Mouse (Mus musculus): ENCODE measurements around the gene Il21r. TPM values are rescaled to one million over a fixed set of nuclear protein-coding genes. Genes with fewer than 3 reads are reported as not detected.

The Il21r gene
- polyA plus RNA-seq, 1 experiment from 2014 or later: 0.20 TPM

DNA sequence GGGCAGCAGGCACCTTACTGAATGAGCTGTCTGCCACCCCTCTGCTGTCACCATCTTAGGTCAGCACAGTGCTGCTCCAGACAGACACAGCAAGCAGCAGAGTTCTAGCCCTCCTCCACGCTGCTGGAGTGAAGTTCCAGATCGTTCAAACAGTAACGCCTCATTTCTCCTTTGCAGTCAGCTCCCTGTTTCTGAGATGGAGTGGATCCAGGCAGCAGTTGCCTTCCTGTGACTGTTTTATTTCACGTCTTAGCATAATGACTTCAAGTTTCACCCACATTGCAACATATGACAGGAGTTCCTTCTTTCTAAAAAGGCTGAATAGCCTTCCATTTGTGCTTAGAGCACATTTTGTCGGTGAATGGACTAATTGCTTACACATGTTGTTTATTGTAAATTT, 10.3 kb downstream of the Il21r start:
- no peak overlapping the region for H3K27ac ChIP-seq (ENCODE audit: low read depth, low read length)
- no peak overlapping the region for H3K4me2 ChIP-seq (ENCODE audit: low read depth, low read length, severe bottlenecking)
- H3K9ac ChIP-seq (ENCODE audit: low read length): no peak overlapping the region
- H3K9me3 ChIP-seq (ENCODE audit: control insufficient read depth, low read length): no peaks in the 10 kb centered on the region
- H3K4me1 ChIP-seq (replicated peaks; ENCODE audit: control insufficient read depth, insufficient read depth, low read length): no peaks in the 10 kb centered on the region
- no peaks in the 10 kb centered on the region for H3K36me3 ChIP-seq (ENCODE audit: control insufficient read depth, insufficient read depth, low read length)
- no peak overlapping the region for H3K4me3 ChIP-seq (ENCODE audit: low read depth, low read length)
- no peak for ATAC-seq (replicated peaks; ENCODE audit: low FRiP score)
- WGBS: 86% methylated on average over 5 of the region's 5 CpGs
- DNase-seq (ENCODE audit: low spot score): no peak
- no peaks in the 10 kb centered on the region for H3K27me3 ChIP-seq (ENCODE audit: control insufficient read depth, insufficient read depth, low read length)

DNA sequence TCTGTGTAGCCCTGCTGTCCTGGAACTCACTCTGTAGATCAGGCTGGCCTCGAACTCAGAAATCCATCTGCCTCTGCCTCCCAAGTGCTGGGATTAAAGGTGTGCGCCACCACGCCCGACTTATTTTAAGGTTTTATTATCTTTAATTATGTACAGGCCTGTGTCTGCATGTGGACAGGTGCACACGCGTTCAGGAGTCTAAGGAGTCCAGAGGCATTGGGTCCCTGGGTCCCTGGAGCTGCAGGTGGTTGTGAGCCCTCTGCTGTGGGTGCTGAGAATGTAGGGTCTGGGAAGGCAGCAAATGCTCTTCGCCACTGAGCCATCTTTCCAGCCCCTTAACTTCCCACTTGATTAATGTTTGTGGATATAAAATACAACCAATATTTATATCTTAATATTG, 12.2 kb downstream of the Il21r start:
- Histone ChIP-seq H3K4me2 (ENCODE audit: low read depth, low read length, severe bottlenecking) (no peak overlapping the region), H3K36me3 (ENCODE audit: control insufficient read depth, insufficient read depth, low read length) (no peaks in the 10 kb centered on the region), H3K9me3 (ENCODE audit: control insufficient read depth, low read length) (no peaks in the 10 kb centered on the region), H3K4me3 (ENCODE audit: low read depth, low read length) (no peak overlapping the region), H3K27me3 (ENCODE audit: control insufficient read depth, insufficient read depth, low read length) (no peaks in the 10 kb centered on the region), H3K9ac (ENCODE audit: low read length) (no peak overlapping the region), H3K27ac (ENCODE audit: low read depth, low read length) (no peak overlapping the region), H3K4me1 (replicated peaks; ENCODE audit: control insufficient read depth, insufficient read depth, low read length) (no peaks in the 10 kb centered on the region)
- DNase-seq (ENCODE audit: low spot score): no peak
- ATAC-seq (replicated peaks; ENCODE audit: low FRiP score): no peak
- 90% methylated on average over 7 of the region's 7 CpGs for WGBS

DNA sequence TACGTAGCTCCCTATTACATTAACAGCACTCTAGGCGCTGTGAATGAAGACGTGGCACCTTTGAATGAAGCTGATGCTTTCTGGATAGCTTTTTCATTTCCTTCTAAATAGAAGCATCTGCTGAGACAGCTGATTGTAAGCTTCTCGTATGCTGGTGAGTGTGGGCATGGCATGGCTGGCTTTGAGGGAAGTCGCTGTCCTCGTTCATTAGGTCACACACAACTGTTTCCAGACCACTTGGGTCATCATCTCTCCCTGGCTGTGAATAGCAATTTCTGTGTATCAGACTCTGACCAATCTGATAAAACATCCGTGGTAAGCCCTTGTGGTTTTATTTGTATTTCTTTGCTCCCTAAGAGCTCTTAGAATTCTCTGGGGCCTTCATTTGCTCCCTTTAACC, 14.8 kb downstream of the Il21r start:
- Histone ChIP-seq H3K36me3 (ENCODE audit: control insufficient read depth, insufficient read depth, low read length) (no peaks in the 10 kb centered on the region), H3K4me2 (ENCODE audit: low read depth, low read length, severe bottlenecking) (no peak overlapping the region), H3K4me1 (replicated peaks; ENCODE audit: control insufficient read depth, insufficient read depth, low read length) (no peaks in the 10 kb centered on the region), H3K9ac (ENCODE audit: low read length) (no peak overlapping the region), H3K9me3 (ENCODE audit: control insufficient read depth, low read length) (no peaks in the 10 kb centered on the region), H3K27me3 (ENCODE audit: control insufficient read depth, insufficient read depth, low read length) (no peaks in the 10 kb centered on the region), H3K27ac (ENCODE audit: low read depth, low read length) (no peak overlapping the region), H3K4me3 (ENCODE audit: low read depth, low read length) (no peak overlapping the region)
- DNase-seq (ENCODE audit: low spot score): no peak
- WGBS: 85% methylated on average over 7 of the region's 7 CpGs
- no peak for ATAC-seq (replicated peaks; ENCODE audit: low FRiP score)

DNA sequence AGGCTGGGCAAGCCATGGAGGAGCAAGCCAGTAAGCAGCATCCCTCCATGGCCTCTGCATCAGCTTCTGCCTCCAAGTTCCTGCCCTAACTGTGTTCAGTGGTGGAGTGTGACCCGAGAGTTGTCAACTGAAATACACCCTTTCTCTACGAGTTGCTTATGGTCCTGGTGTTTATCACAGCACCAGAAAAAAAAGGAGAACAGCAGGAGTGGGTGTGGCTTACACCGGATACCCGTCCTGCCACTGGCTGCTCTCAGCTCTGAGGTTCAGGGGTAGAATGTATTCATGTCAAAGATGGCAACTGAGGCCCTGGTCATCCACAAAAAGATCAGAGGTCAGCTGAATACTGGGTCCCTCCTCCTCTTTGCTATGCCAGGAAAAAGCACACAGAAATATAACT, 16.8 kb downstream of the Il21r start:
- no peak overlapping the region for H3K4me3 ChIP-seq (ENCODE audit: low read depth, low read length)
- H3K27me3 ChIP-seq (ENCODE audit: control insufficient read depth, insufficient read depth, low read length): no peaks in the 10 kb centered on the region
- WGBS: 83% methylated on average over 4 of the region's 4 CpGs
- ATAC-seq (replicated peaks; ENCODE audit: low FRiP score) (no peak), DNase-seq (ENCODE audit: low spot score) (no peak)
- H3K9me3 ChIP-seq (ENCODE audit: control insufficient read depth, low read length): no peaks in the 10 kb centered on the region
- no peak overlapping the region for H3K4me2 ChIP-seq (ENCODE audit: low read depth, low read length, severe bottlenecking)
- H3K4me1 ChIP-seq (replicated peaks; ENCODE audit: control insufficient read depth, insufficient read depth, low read length): no peaks in the 10 kb centered on the region
- no peak overlapping the region for H3K27ac ChIP-seq (ENCODE audit: low read depth, low read length)
- H3K9ac ChIP-seq (ENCODE audit: low read length): no peak overlapping the region
- no peaks in the 10 kb centered on the region for H3K36me3 ChIP-seq (ENCODE audit: control insufficient read depth, insufficient read depth, low read length)

DNA sequence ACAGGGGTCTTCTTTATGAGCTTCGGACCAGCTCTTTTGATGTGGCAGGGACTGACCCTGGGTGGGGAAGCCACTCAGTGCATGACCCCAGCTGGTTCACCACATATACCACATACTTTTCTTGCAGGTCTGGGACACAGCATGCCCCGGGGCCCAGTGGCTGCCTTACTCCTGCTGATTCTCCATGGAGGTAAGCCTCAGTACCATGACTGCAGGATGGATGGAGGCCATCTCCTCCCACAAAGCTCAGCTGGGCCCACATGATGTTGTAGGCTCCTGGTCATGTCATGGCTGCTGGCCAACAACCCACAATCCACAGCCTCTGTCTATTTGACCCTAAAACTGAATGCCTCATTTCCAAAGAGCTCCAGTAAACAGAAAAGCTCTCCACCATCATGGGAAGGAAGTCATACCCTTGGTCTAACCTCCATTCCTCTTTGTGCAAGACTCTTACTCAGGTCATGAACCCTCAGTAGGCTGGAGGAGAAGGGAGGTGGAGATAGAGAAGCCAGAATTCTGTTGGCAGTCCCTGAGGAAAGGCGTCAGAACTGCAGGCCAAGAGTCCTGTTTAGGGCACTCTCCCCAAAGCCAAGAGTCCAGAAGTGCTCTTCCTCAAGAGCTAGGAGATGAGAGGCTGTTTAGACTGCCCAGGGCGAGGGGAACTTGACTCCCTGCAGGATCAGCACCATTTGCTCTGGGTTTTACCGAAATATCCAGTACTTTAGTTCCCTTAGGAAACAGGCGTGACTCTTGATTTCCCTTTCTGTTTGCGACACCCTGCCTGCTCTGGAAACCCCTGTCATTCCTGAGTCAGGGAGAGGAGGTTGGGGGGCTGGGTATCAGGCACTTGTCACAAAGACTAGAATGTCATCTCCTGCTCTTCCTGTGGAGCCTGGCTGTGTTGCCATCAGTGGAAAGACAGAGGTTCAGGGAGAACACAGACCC, 19.8 kb downstream of the Il21r start:
- no peak overlapping the region for H3K27ac ChIP-seq (ENCODE audit: low read depth, low read length)
- WGBS: 80% methylated on average over 7 of the region's 7 CpGs
- H3K4me3 ChIP-seq (ENCODE audit: low read depth, low read length): no peak overlapping the region
- no peak overlapping the region for H3K9ac ChIP-seq (ENCODE audit: low read length)
- no peaks in the 10 kb centered on the region for H3K9me3 ChIP-seq (ENCODE audit: control insufficient read depth, low read length)
- no peak overlapping the region for H3K4me2 ChIP-seq (ENCODE audit: low read depth, low read length, severe bottlenecking)
- no peaks in the 10 kb centered on the region for H3K27me3 ChIP-seq (ENCODE audit: control insufficient read depth, insufficient read depth, low read length)
- H3K36me3 ChIP-seq (ENCODE audit: control insufficient read depth, insufficient read depth, low read length): no peaks in the 10 kb centered on the region
- DNase-seq (ENCODE audit: low spot score) (no peak), ATAC-seq (replicated peaks; ENCODE audit: low FRiP score) (no peak)
- no peaks in the 10 kb centered on the region for H3K4me1 ChIP-seq (replicated peaks; ENCODE audit: control insufficient read depth, insufficient read depth, low read length)

DNA sequence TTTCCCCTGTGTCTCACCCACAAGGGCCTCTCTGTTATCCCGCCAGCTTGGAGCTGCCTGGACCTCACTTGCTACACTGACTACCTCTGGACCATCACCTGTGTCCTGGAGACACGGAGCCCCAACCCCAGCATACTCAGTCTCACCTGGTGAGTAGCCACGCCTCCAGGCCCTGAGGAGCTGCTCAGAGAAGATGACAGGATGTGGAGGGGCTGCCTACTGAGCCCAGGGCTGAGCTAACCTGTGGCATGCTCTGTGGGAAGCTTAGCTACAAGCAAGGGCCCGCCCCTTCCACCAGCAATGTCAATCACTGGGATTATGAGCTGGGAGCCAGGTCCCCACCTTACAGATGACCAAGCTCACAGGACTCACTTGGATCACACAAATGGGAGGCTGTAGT, 22.0 kb downstream of the Il21r start:
- no peak overlapping the region for H3K27ac ChIP-seq (ENCODE audit: low read depth, low read length)
- H3K4me1 ChIP-seq (replicated peaks; ENCODE audit: control insufficient read depth, insufficient read depth, low read length): no peaks in the 10 kb centered on the region
- no peak overlapping the region for H3K9ac ChIP-seq (ENCODE audit: low read length)
- H3K4me3 ChIP-seq (ENCODE audit: low read depth, low read length): no peak overlapping the region
- H3K4me2 ChIP-seq (ENCODE audit: low read depth, low read length, severe bottlenecking): no peak overlapping the region
- no peak for DNase-seq (ENCODE audit: low spot score)
- no peaks in the 10 kb centered on the region for H3K36me3 ChIP-seq (ENCODE audit: control insufficient read depth, insufficient read depth, low read length)
- H3K27me3 ChIP-seq (ENCODE audit: control insufficient read depth, insufficient read depth, low read length): no peaks in the 10 kb centered on the region
- WGBS: 71% methylated on average over 4 of the region's 4 CpGs
- H3K9me3 ChIP-seq (ENCODE audit: control insufficient read depth, low read length): no peaks in the 10 kb centered on the region
- ATAC-seq (replicated peaks; ENCODE audit: low FRiP score): no peak

DNA sequence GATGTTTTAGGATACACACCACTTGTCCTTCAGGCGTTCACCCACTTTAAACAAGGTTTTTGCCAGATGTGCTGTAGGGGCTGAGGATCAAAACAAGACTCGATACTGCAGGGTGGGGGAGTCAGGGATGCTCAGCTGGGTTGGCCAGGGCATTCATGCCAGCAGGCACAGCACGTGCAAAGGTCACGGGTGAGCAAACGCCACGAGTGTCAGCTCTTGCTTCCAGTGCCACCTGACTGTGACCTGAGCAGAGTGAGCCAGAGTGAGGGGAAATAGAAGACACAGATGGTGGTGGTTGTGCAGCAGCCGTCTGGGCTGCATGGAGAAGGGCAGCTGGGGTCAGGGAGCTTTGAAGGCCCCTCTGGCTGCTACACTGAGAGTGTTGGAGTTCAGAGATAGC, 22.6 kb downstream of the Il21r start:
- Histone ChIP-seq H3K36me3 (ENCODE audit: control insufficient read depth, insufficient read depth, low read length) (no peaks in the 10 kb centered on the region), H3K9me3 (ENCODE audit: control insufficient read depth, low read length) (no peaks in the 10 kb centered on the region), H3K4me3 (ENCODE audit: low read depth, low read length) (no peak overlapping the region), H3K9ac (ENCODE audit: low read length) (no peak overlapping the region), H3K27ac (ENCODE audit: low read depth, low read length) (no peak overlapping the region), H3K27me3 (ENCODE audit: control insufficient read depth, insufficient read depth, low read length) (no peaks in the 10 kb centered on the region), H3K4me1 (replicated peaks; ENCODE audit: control insufficient read depth, insufficient read depth, low read length) (no peaks in the 10 kb centered on the region), H3K4me2 (ENCODE audit: low read depth, low read length, severe bottlenecking) (no peak overlapping the region)
- ATAC-seq (replicated peaks; ENCODE audit: low FRiP score) (no peak), DNase-seq (ENCODE audit: low spot score) (no peak)
- WGBS: 70% methylated on average over 7 of the region's 7 CpGs

DNA sequence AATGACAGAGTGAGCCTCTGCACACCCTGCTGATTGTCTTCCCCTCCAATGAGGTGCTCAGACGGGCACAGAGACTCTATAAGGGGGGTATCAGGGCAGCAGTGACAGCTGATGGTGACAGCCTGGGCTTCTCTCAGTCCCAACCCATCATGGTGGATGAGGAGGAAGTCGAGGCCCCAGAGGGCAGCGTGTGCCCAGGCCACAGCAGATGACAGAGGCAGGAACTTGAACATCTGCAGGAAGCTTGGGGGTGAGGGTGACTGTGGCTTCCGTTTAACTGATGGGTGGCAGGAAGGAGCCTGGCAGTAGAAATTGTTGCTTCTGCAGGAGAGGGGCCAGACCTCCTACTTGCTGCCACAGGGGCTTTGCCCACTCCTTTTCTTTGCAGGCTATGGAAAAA, 27.1 kb downstream of the Il21r start:
- H3K4me1 ChIP-seq (replicated peaks; ENCODE audit: control insufficient read depth, insufficient read depth, low read length): no peaks in the 10 kb centered on the region; the same call in 1 of the 2 replicates
- no peak overlapping the region for H3K9ac ChIP-seq (ENCODE audit: low read length)
- H3K36me3 ChIP-seq (ENCODE audit: control insufficient read depth, insufficient read depth, low read length): no peaks in the 10 kb centered on the region
- 74% methylated on average over 4 of the region's 4 CpGs for WGBS
- no peak for DNase-seq (ENCODE audit: low spot score)
- no peak overlapping the region for H3K27ac ChIP-seq (ENCODE audit: low read depth, low read length)
- no peaks in the 10 kb centered on the region for H3K27me3 ChIP-seq (ENCODE audit: control insufficient read depth, insufficient read depth, low read length)
- no peak for ATAC-seq (replicated peaks; ENCODE audit: low FRiP score)
- no peaks in the 10 kb centered on the region for H3K9me3 ChIP-seq (ENCODE audit: control insufficient read depth, low read length)
- no peak overlapping the region for H3K4me2 ChIP-seq (ENCODE audit: low read depth, low read length, severe bottlenecking)
- H3K4me3 ChIP-seq (ENCODE audit: low read depth, low read length): no peak overlapping the region

DNA sequence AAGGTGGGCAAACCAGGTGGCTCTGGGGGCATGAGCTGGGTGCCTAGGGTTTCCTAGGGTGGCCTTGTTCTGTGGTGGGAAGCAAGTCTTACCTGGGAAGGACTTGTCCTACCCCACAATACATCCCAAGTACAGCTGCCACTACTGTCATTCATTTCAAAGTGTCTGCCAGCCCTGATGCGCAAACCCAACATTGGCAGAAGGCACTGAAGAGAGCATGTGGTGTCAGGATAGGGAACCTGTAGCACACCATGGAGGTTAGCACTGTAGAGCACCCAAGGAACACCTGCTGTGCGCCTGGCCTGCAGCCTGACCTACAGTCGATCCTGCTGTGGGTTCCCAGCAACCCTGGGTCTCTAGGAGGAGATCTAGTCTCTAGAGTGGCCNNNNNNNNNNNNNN, 27.8 kb downstream of the Il21r start:
- H3K36me3 ChIP-seq (ENCODE audit: control insufficient read depth, insufficient read depth, low read length): no peaks in the 10 kb centered on the region
- no peak overlapping the region for H3K4me3 ChIP-seq (ENCODE audit: low read depth, low read length)
- H3K9ac ChIP-seq (ENCODE audit: low read length): no peak overlapping the region
- H3K9me3 ChIP-seq (ENCODE audit: control insufficient read depth, low read length): no peaks in the 10 kb centered on the region
- no peaks in the 10 kb centered on the region; the same call in 1 of the 2 replicates for H3K4me1 ChIP-seq (replicated peaks; ENCODE audit: control insufficient read depth, insufficient read depth, low read length)
- H3K27me3 ChIP-seq (ENCODE audit: control insufficient read depth, insufficient read depth, low read length): no peaks in the 10 kb centered on the region
- 88% methylated on average over 3 of the region's 3 CpGs for WGBS
- H3K27ac ChIP-seq (ENCODE audit: low read depth, low read length): no peak overlapping the region
- no peak overlapping the region for H3K4me2 ChIP-seq (ENCODE audit: low read depth, low read length, severe bottlenecking)
- ATAC-seq (replicated peaks; ENCODE audit: low FRiP score) (no peak), DNase-seq (ENCODE audit: low spot score) (no peak)
